Mouse (Mus musculus): ENCODE results near the gene Cobl.

Gene Cobl

DNA sequence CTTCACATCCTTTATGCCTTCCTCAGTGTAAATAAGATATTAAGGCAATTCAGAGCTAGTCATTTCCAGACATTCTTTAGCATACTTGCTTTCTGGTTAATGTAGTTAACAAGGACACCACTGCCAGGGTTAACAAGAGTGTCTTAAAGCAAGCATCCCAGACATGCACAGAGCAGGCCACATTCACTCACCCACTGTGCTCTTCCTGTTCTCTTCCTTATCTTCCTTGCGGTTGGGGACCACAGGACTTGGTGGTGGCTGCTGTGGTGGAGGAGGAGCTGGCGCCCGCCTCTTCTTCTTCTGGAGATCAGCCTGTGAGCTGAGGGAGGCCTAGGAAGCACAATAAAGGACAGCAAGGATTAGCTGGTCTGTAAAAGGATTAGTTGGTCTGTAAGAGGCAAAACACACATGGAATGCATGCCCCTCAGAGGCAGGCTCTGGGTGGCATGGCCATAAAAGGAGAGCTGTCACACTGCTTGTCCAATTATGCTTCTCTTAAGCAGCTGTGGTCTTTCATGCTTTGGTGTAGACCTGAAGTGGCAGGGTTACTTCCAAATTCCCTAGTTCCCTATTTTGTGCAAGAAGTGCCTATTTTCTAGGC is 155.2 kb downstream of the Cobl start:
- DNase-seq (ENCODE audit: low read depth), result no peak

- no peak for DNase-seq (ENCODE audit: low read depth)
Measured at GRCm38 (mm10) chr11:12304879-12305278, 159.9 kb downstream of the Cobl start.

GRCm38 (mm10) chr11:12299701-12300446 is 164.9 kb downstream of the Cobl start:
- no peak for DNase-seq (ENCODE audit: low read depth)

GRCm38 (mm10) chr11:12291654-12291935 is 173.2 kb downstream of the Cobl start:
- no peak for DNase-seq (ENCODE audit: low read depth)

- peak; percentile 42 for DNase-seq (ENCODE audit: low read depth)
Measured at GRCm38 (mm10) chr11:12290911-12291653, 173.7 kb downstream of the Cobl start.

- no peak for DNase-seq (ENCODE audit: low read depth)
Measured at GRCm38 (mm10) chr11:12285319-12286021, 179.3 kb downstream of the Cobl start.

GRCm38 (mm10) chr11:12280711-12281110 is 184.0 kb downstream of the Cobl start:
- DNase-seq (ENCODE audit: low read depth), result no peak

- no peak for DNase-seq (ENCODE audit: low read depth)
Measured at GRCm38 (mm10) chr11:12274276-12274675, 190.5 kb downstream of the Cobl start.

GRCm38 (mm10) chr11:12273726-12274125 is 191.0 kb downstream of the Cobl start:
- DNase-seq (ENCODE audit: low read depth), result no peak

- DNase-seq (ENCODE audit: low read depth), result no peak
Measured at GRCm38 (mm10) chr11:12258411-12258810, 206.3 kb downstream of the Cobl start.

GRCm38 (mm10) chr11:12257324-12258118 is 207.2 kb downstream of the Cobl start:
- DNase-seq (ENCODE audit: low read depth), result no peak

DNA sequence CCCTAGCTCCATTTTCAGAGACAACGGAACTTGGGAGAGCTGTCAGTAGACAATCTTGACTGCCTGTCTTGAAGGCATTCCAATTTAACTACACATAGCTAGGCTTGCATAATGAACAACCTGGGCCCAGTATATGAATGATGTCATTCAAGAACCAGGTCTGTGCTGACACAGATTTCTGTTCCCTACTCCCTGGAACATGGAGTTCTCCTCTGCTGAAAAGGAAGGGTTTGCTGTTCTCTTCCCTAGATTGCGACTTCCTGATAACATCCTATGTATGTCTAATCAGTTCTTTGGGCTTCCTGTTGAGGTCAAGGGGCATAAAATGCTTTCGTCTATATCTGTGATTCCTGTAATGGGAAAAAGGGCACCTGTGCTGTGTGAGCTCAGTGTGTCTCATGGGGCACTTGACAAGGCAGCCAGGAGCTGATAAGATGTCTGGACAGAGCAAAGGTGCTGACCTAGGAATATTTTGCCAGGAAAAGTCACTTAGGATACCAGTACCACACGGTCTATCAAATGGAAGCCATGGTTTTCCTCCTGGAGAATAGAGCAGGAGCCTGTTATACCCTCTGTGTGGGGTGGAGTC is 219.3 kb downstream of the Cobl start:
- no peak for DNase-seq (ENCODE audit: low read depth)

DNA sequence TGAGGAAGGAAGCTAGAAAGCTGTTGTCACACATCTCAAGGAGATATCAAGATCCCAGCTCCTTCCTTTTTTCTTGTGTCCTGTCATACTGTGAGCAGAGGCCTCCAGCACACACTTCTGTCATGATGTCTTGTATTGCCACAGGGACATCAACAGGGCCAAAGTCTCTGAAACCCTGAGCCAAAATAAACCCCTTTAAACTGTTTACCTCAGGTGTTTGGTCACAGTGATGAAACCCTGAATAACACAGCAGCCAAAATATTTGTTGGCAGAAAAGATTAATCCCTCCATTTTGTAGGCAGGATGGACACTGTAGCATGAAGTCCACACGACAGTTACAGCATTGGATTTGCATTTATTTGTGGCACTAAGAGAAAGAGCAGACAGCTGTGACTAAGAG is 228.4 kb downstream of the Cobl start:
- DNase-seq (ENCODE audit: low read depth), result no peak

DNA sequence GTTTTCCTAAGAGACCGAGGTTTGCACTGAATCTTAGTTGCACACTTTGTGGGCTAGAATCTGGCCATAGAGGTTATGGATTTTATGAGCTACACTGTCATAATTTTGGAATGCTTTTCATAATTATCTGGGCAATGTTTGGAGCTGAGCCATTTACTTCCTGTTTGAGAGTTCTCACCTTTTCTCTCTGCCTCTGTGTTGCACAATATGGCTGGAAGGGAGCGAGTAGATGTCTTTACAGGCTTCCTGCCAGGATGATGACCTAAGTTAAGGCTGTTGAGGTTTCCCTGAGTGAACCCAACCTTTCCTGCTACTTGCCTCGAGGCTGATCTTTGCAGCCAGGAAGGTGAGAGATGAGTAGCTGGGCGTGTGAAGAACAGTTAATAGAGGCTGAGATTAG is 229.9 kb downstream of the Cobl start:
- no peak for DNase-seq (ENCODE audit: low read depth)

DNA sequence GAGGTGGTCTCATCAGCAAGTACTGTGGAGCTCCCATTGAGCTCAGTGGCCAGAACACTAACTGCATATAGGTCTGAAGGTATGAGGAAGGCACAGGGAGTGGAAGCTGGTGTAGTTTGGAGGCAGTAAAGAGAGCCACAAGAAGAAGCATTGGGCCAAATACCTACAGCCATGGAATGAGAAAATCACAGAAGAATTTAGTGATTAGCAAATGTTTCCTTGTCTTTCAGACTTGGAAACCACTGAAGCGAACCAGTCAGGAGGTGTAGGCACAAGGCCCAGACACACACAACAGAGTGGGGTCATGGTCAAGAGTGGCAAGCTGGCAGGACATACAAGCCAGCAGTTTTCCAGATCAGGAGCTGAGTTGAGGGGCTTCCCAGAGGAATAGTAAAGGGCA is 230.6 kb downstream of the Cobl start:
- DNase-seq (ENCODE audit: low read depth), result no peak

- no peak for DNase-seq (ENCODE audit: low read depth)
Measured at GRCm38 (mm10) chr11:12232743-12233125, 232.0 kb downstream of the Cobl start.

GRCm38 (mm10) chr11:12232041-12232742 is 232.6 kb downstream of the Cobl start:
- DNase-seq (ENCODE audit: low read depth), result no peak

GRCm38 (mm10) chr11:12231481-12232035 is 233.2 kb downstream of the Cobl start:
- no peak for DNase-seq (ENCODE audit: low read depth)

DNA sequence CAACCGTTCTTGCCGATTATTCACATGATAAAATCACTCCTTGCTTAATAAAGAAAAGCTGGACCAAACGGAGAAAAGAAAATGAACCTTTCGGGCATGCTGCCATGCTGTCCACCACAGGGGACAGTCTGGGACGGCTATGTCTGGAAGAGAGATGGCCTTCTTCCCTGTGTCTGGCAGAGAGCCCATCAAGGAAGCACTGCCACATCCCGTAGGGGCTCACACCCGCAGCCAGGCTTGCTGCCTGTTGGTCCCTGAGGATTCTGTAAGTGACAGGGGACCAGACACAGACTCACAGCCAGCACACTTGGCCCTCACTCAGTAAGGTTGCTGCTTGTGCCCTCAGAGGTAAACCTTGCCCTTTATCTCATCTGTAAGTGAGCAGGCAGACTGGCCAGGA is 235.3 kb downstream of the Cobl start:
- no peak for DNase-seq (ENCODE audit: low read depth)

DNA sequence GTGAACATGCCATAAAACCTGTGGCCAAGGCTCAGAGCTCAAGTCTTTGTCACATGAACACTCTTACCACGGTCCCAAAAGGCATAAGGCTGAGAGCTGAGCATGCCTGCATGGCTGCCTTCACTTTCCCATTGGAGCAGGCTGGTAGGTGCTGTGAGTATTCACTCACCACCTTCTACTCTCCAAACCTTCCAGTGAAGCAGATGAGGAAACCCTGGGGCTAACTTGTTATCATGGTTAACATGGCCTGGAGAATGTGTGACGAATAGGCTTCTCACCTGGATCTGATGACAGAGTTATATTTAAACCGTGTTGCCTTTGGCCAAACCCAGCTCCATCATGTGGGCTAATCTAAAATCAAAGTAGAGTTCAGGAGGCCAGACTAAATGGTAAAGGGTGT is 237.4 kb downstream of the Cobl start:
- DNase-seq (ENCODE audit: low read depth), result no peak

All from c-Kit-positive CD71-positive TER-119-negative erythroid progenitor cells, embryonic 14.5 days (primary cell).